Mouse (Mus musculus) ZHBTc4 (cell line): ENCODE data around the gene Ly6g5c.

ENCODE experiments used
- DNase-seq: peaks from one replicate; pipeline ENCODE4 v3.0.0-alpha.2; 2011; ENCODE audit warnings: low read depth, low spot score

Gene Ly6g5c

DNA sequence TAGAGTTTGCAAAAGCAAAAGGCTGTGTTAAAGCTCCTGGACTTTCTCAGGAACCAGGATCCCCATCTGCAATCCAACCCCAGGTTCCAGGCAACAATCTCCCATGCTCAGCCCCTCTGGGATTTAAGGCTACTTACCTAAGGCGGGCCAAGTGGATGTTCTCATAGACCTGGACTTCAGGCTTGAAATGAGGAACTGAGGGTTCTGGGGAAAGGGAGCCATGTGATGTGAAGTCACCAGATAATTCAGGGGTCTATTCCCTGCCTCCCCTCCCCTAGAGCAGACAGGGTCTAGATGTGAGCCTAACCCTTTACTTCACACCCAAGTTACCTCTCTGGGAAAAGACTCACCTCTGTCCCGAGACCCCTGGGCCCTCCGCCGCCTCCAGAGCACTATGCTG is 27.4 kb upstream of the Ly6g5c start:
- no peak for DNase-seq

DNA sequence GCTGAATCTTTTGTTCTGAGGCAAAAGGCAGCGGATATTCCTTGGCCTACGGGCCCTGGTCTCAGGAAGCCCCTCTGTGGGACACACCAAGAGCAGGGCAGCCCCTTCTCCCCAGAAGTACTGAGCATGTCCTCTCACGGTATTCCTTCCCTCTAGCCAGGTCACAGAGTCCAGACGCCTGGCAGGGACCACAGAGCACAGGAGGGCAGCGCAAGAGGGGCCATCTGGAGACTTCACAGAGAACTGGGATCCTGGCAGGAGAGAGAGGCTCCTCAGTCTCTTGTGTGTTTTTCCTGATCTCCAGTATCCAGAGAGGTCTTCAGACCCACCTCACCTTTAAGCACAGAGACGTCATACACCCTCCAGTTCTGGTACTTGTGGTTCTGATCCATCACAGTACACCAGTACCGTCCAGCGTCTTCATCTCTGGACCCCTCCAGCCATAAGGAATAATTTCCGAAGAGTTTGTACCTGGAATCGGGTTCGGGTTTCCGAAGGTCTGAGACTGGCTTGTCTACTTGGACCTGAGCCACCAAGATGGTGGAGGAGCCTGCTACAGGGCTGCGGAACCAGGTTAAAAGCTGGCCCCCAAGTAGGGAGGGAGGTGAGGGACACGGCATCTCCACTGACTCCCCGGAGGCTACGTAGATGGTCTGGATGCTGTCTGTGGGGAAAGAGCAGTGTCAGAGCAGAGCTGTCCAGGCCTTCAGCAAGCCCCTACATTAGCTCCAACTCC is 25.1 kb upstream of the Ly6g5c start:
- DNase-seq = no peak

DNA sequence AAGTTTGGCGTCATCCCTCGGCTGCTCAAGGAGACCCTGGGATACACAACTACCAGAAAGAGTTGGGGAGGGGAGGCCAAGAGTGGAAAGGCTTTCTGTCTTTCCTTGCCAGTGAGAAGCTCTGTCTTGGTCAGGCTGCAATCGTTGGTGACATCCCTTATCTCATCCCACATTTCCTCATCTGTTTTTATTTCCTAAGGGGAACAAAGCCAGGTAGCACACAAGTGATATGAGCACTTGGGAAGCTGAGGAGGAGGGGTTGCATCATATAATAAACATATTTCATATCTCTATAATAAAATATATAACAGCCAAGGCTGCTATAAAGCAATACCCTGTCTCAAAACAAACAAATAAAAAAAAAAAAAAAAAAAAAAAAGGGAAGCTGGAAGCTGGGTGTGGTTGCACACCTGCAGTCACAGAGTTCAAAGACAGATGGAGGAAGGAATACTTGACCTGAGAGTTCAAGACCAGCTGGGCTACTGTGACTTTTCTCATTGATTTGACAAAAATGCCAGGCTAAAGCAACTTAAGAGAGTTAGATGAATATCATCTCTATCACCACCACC is 24.1 kb upstream of the Ly6g5c start:
- DNase-seq = no peak

DNA sequence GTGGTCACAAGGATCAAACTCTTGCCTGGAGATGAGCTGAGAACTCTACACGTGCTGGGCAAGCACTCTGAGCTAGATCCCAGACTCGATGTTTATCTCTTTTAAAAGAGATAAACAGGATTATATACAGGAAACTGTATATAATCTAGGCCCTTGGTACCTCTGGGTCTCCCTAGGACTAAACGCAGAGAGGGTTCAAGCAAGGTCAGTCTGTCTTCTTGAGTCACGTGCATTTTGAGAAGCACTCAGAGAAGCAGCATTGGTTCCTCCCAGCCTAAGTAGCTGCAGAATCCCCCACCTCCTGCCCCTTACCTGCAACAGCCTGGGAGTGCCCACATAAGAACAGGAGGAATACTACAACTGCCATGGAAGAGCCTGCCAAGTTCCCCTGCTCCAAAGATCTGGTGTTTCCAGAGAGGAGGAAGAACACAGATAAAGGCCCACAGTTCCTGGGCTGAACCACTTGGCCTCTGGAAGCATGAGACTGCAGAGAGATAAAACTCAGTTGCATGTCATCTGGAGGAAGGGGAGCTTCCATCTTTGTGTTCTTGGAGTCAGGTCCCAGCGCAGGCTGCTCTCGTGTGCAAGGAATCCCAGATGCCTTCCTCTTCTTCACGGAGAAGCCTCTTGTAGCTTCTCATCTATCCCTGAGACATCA is 22.7 kb upstream of the Ly6g5c start, which contains the start of gene Ly6g6f:
Gene Ly6g6f, minus strand, starts transcription at position 403 of the 658 bp plus-strand sequence.
- DNase-seq = no peak

DNA sequence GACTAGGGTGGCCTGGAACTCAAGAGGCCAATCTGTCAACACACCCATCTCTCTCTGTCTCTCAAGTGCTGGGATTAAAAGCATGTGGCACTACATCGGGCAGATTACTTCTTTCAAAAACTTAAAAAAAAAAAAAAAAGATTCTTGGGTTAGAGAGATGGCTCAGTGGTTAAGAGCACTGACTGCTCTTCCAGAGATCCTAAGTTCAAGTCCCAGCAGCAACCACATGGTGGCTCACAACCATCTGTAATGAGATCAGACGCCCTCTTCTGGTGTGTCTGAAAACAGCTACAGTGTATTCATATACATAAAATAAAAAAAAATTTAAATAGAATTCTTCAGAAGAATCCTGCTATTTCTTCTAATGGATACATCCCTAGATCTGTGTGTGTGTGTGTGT is 19.9 kb upstream of the Ly6g5c start:
- DNase-seq = peak; percentile 51

DNA sequence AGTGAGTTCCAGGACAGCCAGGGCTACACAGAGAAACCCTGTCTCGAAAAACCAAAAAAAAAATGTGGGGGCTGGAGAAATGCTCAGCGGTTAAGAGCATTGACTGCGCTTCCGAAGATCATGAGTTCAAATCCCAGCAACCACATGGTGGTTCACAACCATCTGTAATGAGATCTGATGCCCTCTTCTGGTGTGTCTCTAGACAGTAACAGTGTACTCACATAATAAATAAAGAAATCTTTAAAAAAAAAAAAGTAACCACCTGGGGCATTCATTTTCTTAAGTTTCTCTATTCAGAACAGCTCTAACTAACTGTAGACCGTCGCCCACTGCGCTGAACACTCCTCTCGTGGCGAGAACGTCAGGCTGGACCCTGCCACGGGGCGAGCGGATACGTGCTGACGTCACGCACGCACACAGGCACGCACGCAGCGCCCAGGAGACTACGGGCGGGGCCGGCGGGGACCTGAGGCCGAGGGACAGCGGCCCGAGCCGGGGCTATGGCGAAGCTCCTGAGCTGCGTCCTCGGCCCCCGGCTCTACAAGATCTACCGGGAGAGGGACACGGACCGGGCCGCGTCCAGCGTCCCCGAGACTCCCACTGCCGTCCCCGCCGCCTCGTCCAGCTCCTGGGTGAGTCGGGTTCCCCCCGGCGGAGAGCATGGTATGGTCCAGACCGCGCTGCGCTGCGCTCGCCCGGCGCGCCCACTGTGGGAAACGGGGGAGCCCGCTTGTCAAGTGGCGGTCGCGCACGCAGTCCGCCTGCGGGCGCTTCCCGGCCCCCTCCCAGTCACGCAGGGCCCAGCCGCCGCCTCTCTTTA is 19.0 kb upstream of the Ly6g5c start, which contains the start of gene Abhd16a:
Gene Abhd16a, plus strand, starts transcription at position 439 of the 820 bp plus-strand sequence.
- DNase-seq = peak; percentile 97

DNA sequence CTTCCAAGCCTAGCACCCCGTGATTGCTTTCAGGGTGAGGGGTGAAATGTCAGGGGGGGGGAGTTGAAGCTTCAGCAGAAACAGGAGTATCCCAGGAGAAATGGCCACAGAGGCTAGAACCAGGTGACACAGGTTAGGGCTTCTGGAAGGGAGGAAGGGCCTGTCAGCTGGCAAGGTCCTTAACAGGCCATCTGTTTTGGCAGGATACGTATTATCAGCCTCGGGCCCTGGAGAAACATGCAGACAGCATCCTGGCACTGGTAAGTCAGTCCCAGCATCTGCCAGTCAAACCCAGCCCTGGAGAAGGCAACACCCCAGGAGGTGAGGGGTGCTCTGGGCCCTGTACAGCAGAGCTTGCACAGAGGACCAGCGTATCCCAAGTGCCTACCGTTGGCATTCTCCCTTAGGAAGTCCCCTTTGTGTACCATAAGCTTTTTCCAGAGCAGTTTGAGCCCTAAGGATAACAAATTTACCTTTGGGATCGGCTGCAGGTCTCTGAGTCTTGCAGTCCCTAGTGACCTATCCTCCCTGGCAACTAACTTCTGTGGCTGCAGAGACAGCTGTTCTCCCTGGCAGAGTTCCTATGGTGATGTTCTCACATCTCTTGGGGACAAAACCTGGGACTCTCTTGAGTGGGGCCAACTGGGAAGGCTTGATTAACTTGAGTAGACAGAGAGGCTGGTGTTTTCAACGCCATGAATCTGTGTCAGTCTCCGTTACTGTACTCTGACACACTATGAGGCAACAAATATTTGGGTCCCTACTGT is 17.7 kb upstream of the Ly6g5c start:
- no peak for DNase-seq

DNA sequence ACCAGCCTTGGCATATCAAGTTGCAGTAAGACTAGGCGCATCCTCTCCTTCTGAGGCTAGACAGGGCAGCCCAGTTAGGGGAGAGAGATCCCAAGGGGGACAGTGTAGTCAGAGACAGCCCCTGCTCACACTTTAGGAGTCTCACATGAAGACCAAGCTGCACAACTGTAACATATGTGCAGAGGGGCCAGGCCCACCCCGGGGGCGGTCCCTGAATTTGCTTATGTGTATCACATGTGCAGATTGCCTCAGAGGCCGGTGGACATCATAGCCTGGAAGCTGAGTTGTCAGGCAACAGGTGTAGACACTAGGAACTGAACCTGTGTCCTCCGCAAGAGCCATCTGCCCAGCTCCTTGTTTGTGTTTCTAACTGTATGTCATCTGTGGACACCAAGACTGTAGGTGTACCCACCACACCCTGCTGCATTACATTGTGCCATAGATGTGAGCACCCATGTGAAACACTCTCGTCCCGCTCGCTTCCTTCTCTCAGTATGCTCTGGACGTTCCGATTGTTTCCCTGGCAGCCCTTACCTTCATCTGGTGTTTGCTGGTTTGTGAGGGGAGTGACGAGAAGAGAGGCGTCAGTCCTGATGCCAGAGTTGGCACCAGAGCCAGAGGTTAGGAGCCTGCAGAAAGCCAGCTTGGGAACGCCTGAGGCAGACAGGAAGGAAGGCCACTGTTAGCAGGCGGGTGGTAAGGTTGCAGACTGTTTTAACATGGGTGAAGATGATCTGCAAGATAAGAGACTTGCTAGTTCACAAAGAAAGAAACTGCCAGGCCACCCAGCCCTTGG is 15.5 kb upstream of the Ly6g5c start:
- no peak for DNase-seq

DNA sequence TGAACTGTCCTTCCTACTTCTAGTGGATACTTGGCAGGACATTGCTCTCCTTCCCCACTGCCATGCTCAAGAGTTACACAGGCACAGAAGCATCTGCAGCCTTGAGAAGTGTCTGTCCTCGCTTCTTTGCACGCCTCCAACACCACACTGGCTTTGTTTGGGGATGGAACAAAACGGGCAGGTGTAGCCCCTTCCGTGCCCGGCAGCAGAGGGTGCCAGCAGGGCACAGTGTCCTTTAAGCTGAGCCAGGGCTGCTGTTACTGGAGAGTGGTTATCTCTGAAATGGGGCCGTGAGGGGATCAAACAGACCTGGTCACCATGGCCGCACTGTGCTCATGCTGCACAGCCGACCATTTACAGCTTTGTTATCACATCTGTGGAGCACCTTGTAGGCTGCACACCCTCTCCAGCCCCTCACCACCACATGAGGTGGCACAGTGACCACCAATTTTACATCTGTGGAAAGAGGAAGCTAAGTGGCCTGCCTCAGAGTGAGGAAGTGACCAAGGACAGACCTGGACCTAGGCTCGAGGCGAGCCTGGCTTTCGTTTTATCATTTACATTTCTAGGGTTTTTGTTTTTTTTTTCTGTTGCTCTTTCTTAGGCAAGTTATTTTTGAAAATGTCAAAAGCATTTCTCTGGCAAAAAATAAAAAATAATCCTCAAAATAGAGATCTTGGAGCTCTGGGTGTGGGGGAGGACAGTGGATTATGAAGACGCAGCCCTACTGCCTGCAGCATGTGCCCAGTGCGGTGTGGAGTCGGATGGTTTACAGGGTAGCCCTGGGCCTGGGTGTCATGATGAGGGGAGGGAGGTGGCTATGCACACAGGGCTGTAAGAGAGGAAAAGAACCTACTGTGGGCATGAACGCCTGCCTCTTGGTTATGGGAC is 13.4 kb upstream of the Ly6g5c start:
- DNase-seq = no peak

DNA sequence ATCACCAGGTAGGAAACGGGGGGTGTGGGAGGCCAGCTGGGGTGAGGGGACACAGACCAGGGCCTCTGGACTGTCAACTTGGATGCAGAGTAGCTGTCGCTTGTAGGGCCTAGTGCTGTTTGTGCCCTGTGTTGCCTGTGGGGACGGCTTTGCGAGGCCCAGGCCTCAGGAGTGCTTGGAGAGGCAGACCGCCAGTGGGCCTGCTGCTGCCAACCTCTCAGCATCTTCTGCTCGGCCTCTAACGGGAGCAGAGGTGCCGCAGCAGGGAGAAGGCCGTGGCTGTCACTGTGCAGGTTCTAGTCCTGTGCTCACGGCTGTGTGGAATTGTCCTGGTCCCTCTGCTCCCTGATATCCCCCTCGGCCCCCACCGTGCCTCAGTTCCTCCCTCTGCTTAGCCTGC is 11.5 kb upstream of the Ly6g5c start:
- no peak for DNase-seq

DNA sequence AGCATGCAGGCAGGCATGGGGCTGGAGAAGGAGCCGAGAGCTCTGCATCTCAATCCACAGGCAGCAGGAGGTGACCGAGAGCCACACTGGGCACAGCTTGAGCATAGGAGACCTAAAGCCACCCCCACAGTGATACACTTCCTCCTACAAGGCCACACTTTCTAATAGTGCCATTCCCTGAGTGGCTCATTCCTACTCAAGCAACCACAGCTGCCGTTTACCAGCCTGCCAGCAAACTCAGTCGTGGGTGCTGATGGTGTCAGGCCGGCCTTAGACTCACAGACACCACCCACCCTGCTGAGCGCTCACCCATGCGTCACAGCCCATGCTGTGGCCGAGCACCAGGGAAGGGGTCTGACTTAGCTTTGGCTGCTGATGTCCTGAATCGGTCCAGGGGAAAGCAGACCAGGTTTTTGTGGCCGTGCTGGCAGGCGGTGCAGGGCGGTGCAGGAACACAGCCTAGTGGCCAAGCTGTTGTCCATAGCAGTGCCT is 10.9 kb upstream of the Ly6g5c start:
- peak; percentile 23 for DNase-seq

DNA sequence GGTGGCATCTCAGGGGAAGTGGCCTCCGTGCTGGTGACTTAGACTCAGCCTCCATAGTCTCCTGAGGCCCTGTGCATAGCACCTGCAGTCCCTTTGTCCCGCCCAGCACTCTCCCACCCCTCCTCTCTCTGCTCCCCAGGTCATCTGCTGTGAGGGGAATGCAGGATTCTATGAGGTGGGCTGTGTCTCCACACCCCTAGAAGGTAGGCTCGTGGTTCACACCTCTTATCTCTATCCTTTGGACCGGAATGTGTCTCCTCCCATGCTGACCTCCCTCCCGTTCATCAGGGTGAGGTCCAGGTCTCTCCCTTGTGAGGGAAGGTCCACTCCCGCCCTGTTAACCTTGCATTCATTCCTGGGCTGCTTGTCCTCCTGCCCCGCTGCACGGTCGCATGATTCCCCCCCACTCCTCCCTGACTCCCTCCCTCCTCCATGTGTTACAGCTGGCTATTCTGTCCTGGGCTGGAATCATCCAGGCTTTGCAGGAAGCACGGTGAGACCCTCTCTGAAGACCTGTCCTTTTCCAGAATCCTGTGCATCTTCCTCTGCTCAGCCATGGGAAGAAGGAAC is 7.8 kb upstream of the Ly6g5c start:
- no peak for DNase-seq

DNA sequence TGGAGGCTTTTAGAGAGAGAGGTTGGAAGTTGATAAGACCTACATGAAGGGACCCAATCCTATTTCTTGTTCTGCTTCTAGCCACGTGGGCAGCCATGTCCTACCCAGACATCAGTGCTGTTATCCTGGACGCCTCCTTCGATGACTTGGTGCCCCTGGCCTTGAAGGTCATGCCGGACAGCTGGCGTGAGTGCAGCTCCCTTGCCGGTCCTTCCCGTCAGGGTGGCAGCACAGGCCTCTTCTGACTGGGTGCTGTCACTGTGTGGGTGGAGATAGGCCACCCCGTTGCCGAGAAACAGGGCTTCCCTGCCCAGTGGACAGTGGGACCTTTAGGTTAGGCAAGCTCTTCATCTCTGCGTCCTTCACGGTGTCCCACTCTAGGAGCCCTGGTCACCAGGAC is 6.9 kb upstream of the Ly6g5c start:
- DNase-seq = no peak

DNA sequence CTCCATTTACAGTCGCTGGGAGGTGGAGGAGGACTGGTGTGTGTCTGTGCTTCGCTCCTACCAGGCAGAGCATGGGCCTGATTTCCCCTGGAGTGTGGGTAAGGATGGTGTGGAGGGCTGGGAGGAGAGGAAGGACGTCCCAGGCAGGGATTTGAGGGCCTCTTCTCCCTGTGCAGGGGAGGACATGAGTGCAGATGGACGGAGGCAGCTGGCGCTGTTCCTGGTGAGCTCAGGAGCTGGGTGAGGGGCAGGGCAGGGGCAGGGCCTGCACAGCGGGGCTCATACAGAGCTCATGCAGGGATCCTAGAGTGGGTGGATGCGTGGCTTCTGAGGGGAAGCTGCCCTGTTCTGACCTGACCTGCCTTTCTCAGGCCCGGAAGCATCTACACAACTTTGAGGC is 5.8 kb upstream of the Ly6g5c start:
- DNase-seq = no peak

DNA sequence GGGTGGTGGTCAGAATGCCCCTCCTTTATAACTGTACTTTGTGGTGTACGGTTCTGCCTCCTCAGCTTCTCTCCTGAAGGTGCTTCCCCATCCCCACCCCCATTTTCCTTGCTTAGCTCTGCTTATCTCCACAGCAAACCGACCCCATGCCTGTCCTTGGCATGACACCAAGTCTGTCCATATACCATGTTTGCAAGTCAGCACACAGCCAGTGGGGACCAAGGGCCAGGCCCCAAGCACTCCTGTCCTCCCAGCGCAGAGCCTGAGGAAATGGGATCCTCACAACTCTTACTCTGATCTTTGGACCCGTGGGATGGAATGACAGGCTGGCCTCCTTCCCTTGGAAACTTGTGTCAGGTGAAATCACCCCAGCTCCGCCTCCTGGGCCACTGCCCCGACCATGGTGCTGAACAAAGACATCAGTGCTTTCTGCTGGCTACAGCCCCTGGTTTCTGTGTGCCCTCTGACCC is 4.8 kb upstream of the Ly6g5c start:
- DNase-seq = no peak

DNA sequence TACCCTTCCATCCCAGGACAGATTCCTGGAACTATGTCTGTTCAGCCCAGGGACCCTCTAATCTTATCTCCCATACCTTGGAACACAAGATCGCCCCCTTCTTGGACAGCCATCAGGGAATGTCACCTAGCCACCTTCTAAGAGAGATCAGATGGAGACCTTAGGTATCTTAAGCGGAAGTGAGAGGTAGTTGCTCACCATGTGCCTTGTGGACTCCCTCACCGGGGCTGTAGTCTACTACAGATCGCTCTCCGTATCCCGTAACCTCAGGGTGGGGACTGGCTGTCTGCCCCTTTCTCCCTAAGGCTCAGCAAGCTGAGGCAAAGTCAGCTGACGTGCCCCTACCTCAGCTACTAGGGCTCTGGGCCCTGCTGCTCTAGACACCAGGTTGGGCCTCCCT is 4.0 kb upstream of the Ly6g5c start:
- no peak for DNase-seq

DNA sequence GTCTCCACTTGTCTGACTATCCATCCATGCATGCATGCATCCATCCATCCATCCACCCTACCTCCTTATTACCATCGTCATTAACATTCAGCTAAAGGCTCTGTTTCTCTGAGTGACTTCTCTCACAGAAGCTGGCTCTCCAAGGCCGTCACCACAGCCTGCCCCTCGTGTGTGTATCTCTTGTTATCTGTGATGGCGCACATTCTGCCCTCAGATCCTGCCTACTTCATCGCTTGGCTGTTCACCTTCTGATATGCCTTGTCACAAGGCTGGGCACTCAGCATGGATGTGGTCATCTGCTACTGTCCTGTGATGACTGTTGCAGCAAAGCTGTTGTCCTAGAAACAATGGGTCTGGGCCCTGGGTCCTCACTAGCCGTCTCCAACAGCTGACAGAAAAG is 3.3 kb upstream of the Ly6g5c start:
- DNase-seq = no peak

DNA sequence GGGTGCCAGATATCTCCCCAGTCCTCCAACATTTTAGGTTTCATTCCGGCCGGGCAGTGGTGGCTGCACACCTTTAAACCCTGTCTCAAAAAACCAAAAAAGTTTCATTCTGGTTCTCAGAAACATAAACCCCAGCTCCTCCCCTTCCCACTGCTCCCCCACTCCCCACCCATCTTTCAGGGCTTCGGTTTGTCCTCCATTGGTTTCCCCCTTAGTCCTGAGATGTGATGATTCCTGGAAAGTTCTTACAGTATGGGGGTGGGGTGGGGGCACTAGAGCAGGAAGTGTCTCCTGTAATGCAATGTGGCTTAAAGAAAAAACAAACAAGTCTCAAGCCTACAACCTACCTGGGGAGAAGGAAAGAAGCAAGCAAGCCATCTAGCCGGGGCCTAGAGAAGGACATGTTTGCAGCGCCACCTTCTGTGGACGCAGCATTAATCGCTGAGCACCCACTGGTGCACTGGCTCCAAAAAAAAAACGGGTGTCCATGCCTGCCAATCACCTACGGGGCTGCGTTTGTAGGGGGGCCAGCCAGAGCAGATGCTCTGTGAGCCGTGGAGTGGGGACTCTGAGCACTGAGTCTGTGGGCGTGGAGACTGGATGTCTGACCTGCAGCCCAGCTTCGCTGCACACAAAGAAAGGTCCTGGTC is 2.2 kb upstream of the Ly6g5c start:
- DNase-seq = peak; percentile 50
